Mouse (Mus musculus): ENCODE results near the gene Capzb. TPM values are rescaled to one million over a fixed set of nuclear protein-coding genes. Genes with fewer than 3 reads are reported as not detected.

Gene Capzb
- polyA plus RNA-seq, 1 experiment from 2014 or later = 425 TPM

DNA sequence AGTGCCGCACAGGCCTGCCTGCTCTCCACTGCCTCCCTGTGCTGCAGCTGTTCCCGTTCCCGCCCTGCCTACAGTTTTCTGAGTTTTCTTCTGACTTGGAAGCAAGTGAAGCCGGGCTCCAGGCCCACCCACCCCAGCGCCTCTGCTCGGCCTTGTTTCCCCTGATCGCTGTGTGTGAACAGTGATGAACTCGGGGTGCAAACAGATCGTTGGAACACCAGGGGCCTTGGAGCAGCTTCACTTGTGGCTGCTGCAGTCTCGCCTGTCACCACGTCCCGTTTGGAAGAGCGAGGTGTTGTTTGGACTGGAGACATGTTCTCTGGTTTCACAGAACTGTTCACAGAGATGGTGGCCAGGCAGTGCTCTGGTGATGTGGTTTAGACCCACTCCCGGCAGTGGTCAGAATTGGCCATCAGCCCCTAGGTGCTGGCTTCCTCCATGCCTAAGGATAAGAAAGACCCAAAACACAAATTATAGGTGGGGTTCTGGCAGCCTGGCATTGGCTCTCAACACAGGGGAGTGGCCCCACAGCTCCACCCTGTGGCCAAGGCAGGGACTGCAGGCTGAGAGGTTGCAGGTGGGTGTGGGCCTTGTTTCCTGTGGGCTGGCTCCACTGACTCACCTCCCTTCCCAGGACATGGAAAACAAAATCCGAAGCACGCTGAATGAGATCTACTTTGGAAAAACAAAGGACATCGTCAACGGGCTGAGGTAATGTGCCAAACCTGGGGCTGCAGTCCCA lies 94.6 kb downstream of the Capzb start:
- H3K27me3 ChIP-seq (replicated peaks) = no peaks in the 10 kb centered on the region
- peaks cover 51% of the 10 kb centered on the region for H3K36me3 ChIP-seq
- 0 out of 2 replicates have a peak, but pooled peaks have one; percentile 32 for ATAC-seq
- H3K4me1 ChIP-seq (replicated peaks) = no peaks in the 10 kb centered on the region; the same call in 1 of the 2 replicates
- no peak overlapping the region for H3K4me3 ChIP-seq (replicated peaks)
- H3K9ac ChIP-seq = no peak overlapping the region
- H3K4me2 ChIP-seq (replicated peaks) = no peak overlapping the region
- H3K9me3 ChIP-seq = no peaks in the 10 kb centered on the region
- 83% methylated on average over 18 of the region's 18 CpGs for WGBS
- no peak overlapping the region for H3K27ac ChIP-seq

DNA sequence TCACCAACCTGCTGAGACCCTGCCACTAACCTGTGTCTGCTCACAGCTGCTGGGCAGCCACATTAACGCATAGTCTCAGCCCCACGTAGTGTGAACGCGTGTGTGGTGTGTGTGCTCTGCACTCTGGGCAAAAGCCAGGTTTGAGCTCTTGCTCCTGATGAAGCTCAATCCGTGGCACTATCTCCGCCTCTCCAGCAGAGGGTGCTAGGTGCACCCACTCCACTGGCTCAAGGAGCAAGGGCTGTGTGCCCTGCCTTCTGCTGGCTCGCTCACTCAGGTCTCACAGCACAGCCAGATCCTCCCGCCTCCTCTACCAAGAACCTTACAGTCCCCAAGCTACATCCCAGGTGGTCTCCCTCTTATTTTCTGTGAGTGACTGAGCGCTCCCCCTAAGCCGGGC lies 96.3 kb downstream of the Capzb start:
- H3K27ac ChIP-seq = no peak overlapping the region
- H3K4me2 ChIP-seq (replicated peaks) = no peak overlapping the region
- H3K4me3 ChIP-seq (replicated peaks) = no peak overlapping the region
- no peaks in the 10 kb centered on the region for H3K27me3 ChIP-seq (replicated peaks)
- no peaks in the 10 kb centered on the region for H3K4me1 ChIP-seq (replicated peaks)
- H3K9ac ChIP-seq = no peak overlapping the region
- peak; percentile 16; the same call in 1 of the 2 replicates for ATAC-seq
- 76% methylated on average over 10 of the region's 10 CpGs for WGBS
- H3K9me3 ChIP-seq = no peaks in the 10 kb centered on the region
- peaks cover 39% of the 10 kb centered on the region for H3K36me3 ChIP-seq

DNA sequence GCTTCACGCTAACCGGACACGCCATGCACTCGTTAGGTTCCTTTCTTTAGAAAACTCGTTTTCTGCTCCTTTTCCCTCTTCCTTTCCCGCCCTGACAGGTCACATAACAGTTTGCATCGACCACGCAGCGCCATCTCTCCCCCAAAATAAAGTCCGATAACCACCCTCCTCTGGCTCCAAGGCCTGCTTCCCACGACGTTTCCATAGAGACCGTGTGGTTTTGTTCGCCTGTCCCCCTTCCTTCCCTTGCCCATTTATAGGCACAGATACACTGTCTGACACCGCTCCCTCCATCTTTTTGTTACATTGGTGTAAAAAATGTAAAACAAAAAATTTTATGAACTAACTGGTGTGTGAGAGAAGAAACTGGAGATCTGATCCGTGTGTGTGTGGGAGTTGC lies 98.4 kb downstream of the Capzb start:
- Histone ChIP-seq H3K4me1 (replicated peaks) (no peaks in the 10 kb centered on the region), H3K9ac (no peak overlapping the region), H3K4me3 (replicated peaks) (no peak overlapping the region), H3K4me2 (replicated peaks) (no peak overlapping the region), H3K27me3 (replicated peaks) (no peaks in the 10 kb centered on the region), H3K36me3 (peaks cover 36% of the 10 kb centered on the region), H3K9me3 (no peaks in the 10 kb centered on the region), H3K27ac (no peak overlapping the region)
- ATAC-seq = no peak
- 91% methylated on average over 16 of the region's 16 CpGs for WGBS

DNA sequence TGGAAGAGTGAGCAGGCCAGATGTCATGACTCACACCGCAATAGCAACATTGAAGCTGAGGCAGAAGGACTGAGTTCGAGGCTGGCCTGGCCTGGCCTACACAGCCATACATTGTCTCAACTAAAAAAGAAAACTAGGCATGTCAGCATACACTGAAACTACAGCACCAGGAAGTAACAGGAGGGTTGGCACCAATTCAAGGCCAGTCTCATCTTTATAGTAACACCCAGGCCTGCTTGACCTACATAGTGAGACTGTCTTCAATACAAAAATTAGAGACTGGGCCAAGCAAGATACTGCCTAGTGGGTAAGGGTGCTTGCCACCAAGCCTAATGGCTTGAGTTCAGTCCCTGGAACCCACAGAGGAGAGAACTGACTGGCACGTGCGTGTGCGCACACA lies 99.3 kb downstream of the Capzb start:
- no peak overlapping the region for H3K9ac ChIP-seq
- H3K27ac ChIP-seq = no peak overlapping the region
- no peaks in the 10 kb centered on the region for H3K4me1 ChIP-seq (replicated peaks)
- no peaks in the 10 kb centered on the region for H3K27me3 ChIP-seq (replicated peaks)
- 93% methylated on average over 5 of the region's 5 CpGs for WGBS
- no peak overlapping the region for H3K4me2 ChIP-seq (replicated peaks)
- peaks cover 34% of the 10 kb centered on the region for H3K36me3 ChIP-seq
- no peaks in the 10 kb centered on the region for H3K9me3 ChIP-seq
- no peak overlapping the region for H3K4me3 ChIP-seq (replicated peaks)
- no peak for ATAC-seq

DNA sequence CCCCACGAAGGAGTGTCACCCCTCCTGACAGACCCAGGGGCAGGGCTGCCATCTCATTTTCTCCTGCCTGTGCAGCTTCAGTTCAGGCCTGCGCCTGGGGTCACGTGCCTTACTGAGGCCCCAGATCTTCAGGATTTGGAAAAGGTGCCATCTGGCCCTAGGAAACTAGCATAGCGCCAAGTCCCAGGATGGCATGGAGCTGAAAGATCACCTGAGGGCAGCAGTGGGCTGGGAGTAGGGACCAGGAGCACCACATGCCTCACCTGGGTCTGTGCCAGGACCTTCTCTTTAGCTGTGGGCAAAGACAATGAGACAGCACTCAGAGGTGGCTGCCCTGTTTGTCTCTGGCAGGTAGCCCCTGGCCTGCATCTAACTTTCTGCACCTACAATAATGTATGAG lies 104.9 kb downstream of the Capzb start:
- Histone ChIP-seq H3K27me3 (replicated peaks) (no peaks in the 10 kb centered on the region), H3K27ac (no peak overlapping the region), H3K9ac (no peak overlapping the region), H3K4me1 (replicated peaks) (no peaks in the 10 kb centered on the region), H3K36me3 (peaks cover 2% of the 10 kb centered on the region; the same call in 1 of the 2 replicates), H3K9me3 (no peaks in the 10 kb centered on the region), H3K4me2 (replicated peaks) (no peak overlapping the region), H3K4me3 (replicated peaks) (no peak overlapping the region)
- ATAC-seq = no peak
- 90% methylated on average over 4 of the region's 4 CpGs for WGBS

DNA sequence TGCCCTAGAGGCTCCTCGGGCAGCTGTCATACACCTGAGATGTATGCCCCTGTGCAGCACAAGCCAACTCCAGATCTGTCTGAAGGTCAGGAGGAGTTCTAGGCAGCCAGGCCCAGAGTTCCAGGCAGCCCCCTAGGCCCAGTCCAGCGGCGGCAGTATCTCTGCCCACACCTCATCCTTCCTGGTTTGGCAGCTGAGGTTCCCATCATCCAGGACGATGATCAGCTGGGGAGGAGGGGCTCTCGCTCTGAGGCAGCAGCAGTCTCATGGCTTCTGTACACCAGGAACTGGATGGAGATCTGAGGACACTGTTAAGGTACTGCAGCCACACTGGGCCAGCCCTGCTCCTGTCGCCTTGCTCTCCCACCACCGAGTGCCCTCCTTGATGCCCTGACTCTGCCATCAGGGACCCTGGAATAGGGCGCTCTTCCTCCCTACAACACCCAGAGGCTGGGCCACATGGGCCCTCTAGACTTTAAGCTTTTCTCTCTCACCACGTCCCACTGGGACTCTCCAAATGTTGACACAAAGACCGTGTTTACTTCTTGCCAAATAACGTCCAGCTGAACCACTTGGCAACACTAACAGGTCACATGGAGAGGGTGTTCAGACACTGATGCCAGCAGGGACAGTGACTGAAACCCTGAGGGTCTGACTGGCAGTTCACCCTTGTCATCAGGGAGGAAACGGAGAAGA lies 106.1 kb downstream of the Capzb start:
- H3K27ac ChIP-seq = no peak overlapping the region
- H3K4me2 ChIP-seq (replicated peaks) = no peak overlapping the region
- H3K27me3 ChIP-seq (replicated peaks) = no peaks in the 10 kb centered on the region
- no peaks in the 10 kb centered on the region for H3K9me3 ChIP-seq
- no peak overlapping the region for H3K4me3 ChIP-seq (replicated peaks)
- 78% methylated on average over 12 of the region's 12 CpGs for WGBS
- no peaks in the 10 kb centered on the region for H3K4me1 ChIP-seq (replicated peaks)
- ATAC-seq = no peak
- H3K36me3 ChIP-seq = peaks cover 2% of the 10 kb centered on the region; the same call in 1 of the 2 replicates
- no peak overlapping the region for H3K9ac ChIP-seq

DNA sequence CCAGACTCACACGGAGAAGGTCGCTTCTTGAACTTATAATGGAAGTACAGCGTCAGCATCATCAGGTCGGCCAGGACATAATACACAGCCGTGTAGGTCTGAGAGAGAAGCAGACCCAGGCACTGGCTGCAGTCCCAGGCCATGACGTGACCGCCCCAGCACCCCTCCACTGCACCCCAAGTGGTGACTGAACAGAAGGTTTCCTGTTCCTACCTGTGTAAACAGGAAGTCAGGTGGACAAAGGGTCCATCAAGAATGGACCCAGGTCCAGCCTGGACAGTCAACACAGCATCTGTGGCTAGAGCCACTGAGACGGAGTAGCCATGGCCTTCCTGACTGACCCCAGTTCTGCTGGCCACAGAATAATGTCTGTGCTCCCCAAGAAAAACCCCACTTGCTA lies 109.1 kb downstream of the Capzb start:
- H3K4me3 ChIP-seq (replicated peaks) = no peak overlapping the region
- no peaks in the 10 kb centered on the region for H3K4me1 ChIP-seq (replicated peaks)
- no peaks in the 10 kb centered on the region for H3K9me3 ChIP-seq
- H3K27me3 ChIP-seq (replicated peaks) = no peaks in the 10 kb centered on the region
- H3K4me2 ChIP-seq (replicated peaks) = no peak overlapping the region
- H3K9ac ChIP-seq = no peak overlapping the region
- peaks cover 2% of the 10 kb centered on the region; the same call in 1 of the 2 replicates for H3K36me3 ChIP-seq
- 92% methylated on average over 8 of the region's 8 CpGs for WGBS
- ATAC-seq = no peak
- H3K27ac ChIP-seq = no peak overlapping the region

DNA sequence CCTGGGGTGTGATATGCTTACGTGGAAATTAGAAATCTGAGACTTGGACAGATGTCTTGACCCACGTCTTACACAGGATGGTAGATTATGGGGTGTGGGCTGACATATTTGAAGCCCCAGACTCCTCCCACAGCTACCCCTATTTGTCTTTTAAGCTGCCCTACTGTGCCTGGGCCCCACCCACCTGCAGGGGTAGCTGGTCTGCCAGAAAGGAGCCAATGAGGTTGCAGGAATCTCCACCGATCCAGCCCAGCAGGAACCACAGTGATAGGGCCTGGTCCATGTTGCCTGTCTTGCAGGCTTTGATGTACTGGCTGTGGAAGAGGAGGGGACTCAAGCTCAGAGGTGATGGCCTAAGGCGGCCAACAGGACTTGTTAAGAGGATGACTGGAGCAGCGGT lies 109.5 kb downstream of the Capzb start:
- no peaks in the 10 kb centered on the region for H3K27me3 ChIP-seq (replicated peaks)
- 67% methylated on average over 5 of the region's 5 CpGs for WGBS
- H3K4me2 ChIP-seq (replicated peaks) = no peak overlapping the region
- H3K4me1 ChIP-seq (replicated peaks) = no peaks in the 10 kb centered on the region
- no peak overlapping the region for H3K9ac ChIP-seq
- no peaks in the 10 kb centered on the region for H3K9me3 ChIP-seq
- ATAC-seq = no peak
- peaks cover 2% of the 10 kb centered on the region; the same call in 1 of the 2 replicates for H3K36me3 ChIP-seq
- no peak overlapping the region for H3K27ac ChIP-seq
- no peak overlapping the region for H3K4me3 ChIP-seq (replicated peaks)

DNA sequence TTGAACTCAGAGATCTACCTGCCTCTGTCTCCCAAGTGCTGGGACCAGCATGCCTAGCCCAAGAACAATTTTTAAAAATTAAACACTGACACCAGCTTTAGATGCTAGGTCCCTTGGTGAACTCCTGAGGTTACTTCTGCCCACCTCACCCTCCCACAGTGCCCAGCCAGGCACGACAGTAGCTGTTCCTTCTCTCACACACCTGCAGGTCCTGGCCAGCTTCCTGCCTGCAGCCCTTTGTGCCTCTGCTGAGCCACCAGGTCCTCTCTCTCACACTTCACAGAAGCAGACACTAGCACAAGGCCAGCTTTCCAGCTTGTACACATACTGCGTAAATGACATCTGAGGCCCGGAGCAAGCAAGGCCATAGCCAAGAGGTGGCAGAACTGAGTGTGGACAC lies 112.8 kb downstream of the Capzb start:
- no peaks in the 10 kb centered on the region for H3K27me3 ChIP-seq (replicated peaks)
- H3K4me3 ChIP-seq (replicated peaks) = no peak overlapping the region
- H3K4me1 ChIP-seq (replicated peaks) = 0 out of 2 replicates have a peak, but pooled peaks cover 6% of the 10 kb centered on the region
- H3K4me2 ChIP-seq (replicated peaks) = no peak overlapping the region
- no peak overlapping the region for H3K9ac ChIP-seq
- no peak overlapping the region for H3K27ac ChIP-seq
- H3K9me3 ChIP-seq = no peaks in the 10 kb centered on the region
- ATAC-seq = no peak
- no peaks in the 10 kb centered on the region for H3K36me3 ChIP-seq
- WGBS = 93% methylated on average over 3 of the region's 3 CpGs

DNA sequence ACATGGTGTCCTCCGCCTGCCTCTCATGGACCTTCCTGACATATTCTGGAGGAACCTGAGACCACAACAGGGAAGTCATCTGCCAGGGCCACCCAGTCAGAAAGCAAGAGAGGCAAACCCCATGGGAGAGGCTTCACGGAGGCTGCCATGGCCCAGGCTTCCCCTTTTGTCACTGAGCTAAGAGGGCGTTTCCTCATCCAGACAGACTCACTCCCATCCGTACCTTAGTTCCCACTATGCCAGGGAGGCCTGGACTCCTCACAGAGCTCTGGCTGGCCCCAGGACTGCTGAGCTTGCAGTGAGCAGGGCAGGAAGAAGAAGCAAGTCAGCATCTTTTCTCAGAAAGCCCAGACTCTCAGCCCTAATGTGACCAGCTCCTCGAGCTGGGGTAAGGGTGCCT lies 115.2 kb downstream of the Capzb start:
- Histone ChIP-seq H3K4me1 (replicated peaks) (peaks cover 17% of the 10 kb centered on the region; the same call in 1 of the 2 replicates), H3K4me3 (replicated peaks) (no peak overlapping the region), H3K36me3 (no peaks in the 10 kb centered on the region), H3K27ac (no peak overlapping the region), H3K9me3 (no peaks in the 10 kb centered on the region), H3K9ac (no peak overlapping the region), H3K27me3 (replicated peaks) (no peaks in the 10 kb centered on the region), H3K4me2 (replicated peaks) (no peak overlapping the region)
- 81% methylated on average over 5 of the region's 5 CpGs for WGBS
- no peak for ATAC-seq

DNA sequence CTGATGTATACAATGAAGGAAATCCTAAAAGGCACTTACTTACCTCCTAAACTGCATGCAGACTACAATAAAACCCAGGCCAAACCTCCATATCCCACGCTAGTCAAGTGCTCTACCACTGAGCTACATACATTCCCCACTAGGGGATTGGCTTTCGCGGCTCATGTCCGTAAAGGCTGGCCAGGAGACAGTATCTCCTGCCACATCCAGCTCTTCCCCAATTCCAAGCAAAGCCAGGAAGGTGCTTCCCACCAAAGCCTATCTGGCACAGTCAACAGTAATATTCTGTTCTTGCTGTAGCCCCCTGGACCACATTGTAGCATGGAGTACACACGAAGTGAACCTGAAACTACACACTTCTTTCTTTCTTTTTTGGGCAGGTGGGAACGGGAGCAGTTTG lies 117.0 kb downstream of the Capzb start:
- Histone ChIP-seq H3K4me1 (replicated peaks) (peaks cover 17% of the 10 kb centered on the region; the same call in 1 of the 2 replicates), H3K4me2 (replicated peaks) (peak overlapping the region; percentile 88), H3K27ac (peak overlapping the region; percentile 92; the same call in 1 of the 2 replicates), H3K9ac (peak overlapping the region; percentile 97), H3K9me3 (no peaks in the 10 kb centered on the region), H3K36me3 (no peaks in the 10 kb centered on the region), H3K27me3 (replicated peaks) (no peaks in the 10 kb centered on the region), H3K4me3 (replicated peaks) (peak overlapping the region; percentile 91)
- ATAC-seq = no peak
- 27% methylated on average over 6 of the region's 6 CpGs for WGBS

DNA sequence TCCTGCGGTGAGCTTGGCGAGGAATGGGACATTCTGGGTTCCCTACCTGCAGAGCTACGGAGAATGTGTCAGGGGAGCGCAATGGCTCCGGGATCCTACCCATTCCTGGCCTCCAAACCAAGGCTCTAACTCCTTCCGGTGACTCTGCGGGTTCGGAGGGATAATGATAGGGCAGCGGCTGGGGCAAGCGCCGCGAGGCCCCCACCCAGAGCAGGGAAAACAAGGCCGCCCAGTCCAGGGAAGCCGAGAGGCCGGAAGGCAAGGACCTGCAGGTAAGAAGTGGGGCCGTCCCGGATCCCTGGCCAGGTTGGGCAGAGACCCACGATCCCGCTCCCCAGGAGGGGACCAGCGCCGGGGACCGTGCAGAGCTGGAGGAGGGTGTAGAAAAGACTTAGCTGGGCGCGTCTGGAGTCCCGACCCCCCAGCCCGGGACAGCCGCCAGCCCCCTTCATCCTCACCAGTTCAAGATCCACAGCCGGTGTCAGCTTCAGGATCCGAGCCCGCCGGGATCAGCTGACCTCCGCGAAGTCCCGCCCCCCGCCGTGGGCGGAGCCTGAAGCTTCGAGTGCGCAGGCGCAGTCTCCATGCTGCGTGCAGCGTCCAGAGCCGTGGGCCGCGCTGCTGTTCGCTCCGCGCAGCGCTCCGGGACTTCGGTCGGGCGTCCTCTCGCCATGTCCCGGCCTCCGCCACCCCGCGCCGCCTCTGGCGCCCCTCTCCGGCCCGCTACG lies 117.6 kb downstream of the Capzb start, which contains the start of the genes Pqlc2 and Akr7a5:
Gene Pqlc2, minus strand, starts transcription at position 538 of the 728 bp plus-strand sequence.
Gene Akr7a5, plus strand, starts transcription at position 574 of the 728 bp plus-strand sequence.
- under 1% methylated on average over 63 of the region's 63 CpGs for WGBS
- ATAC-seq = peak; percentile 90
- Histone ChIP-seq H3K27ac (peak within 1 kb of the TSS; percentile 92), H3K4me2 (replicated peaks) (peak within 1 kb of the TSS; percentile 88), H3K36me3 (0 out of 2 replicates have a peak, but pooled peaks cover 2% of the 10 kb centered on the region), H3K4me1 (replicated peaks) (peaks cover 17% of the 10 kb centered on the region; the same call in 1 of the 2 replicates), H3K4me3 (replicated peaks) (peak within 1 kb of the TSS; percentile 91), H3K9me3 (no peaks in the 10 kb centered on the region), H3K9ac (peak within 1 kb of the TSS; percentile 97), H3K27me3 (replicated peaks) (no peaks in the 10 kb centered on the region)
